Mouse (Mus musculus) neutrophil, adult 65 days (primary cell): ENCODE measurements around the gene Mxd3. TPM values are rescaled to one million over a fixed set of nuclear protein-coding genes. Genes with fewer than 3 reads are reported as not detected.

Experiments used
- total RNA-seq: library from RNA; stranded (reverse); gene quantifications from 2 replicates; pipeline ENCODE4 v1.2.4, GENCODE M21; 2023

Mxd3 gene
- 11.1 and 11.5 TPM in 2 replicates for total RNA-seq

DNA sequence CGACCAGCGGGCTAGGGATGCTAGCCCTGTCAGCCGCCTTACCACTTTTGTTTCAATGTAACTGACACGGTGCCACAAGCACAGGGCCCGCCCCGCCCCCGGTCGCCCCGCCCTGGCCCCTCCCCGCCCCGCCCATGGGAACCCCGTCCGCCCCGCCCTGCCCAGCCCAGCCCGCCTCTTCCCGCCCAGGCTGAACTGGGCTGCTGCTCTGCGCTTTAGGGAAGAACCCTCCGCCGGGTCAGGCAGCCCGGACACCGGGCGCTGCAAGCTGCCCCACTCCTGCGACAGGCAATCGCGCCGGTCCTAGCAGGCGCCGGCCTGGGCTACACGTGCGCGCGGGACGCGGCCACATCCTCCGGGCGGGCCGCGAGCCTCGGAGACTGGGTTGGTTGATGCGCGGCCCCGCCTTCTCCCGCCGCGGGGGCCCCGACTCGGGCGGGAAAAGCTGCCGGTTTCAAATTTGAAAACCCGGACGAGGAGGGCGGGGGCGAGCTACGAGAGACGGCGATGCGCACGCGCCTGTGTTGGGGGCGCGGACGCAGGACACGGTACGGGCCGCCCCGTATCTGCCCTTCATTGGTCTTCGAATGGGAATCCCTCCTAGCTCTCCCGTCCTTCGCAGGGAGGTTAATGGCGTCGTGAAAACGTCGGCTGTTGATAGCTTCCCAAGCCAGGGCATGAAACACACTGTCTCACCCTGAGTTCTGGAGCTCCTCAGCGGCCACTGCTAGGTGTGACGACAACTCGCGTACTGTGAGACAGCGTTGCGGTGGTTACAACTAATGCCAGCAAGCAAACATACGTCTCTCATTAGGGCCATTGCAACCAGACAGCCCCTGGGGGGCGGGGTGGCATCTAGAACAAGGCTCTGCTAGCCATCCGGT lies at the start of gene Mxd3:
Mxd3 (minus strand) TSS at position 141 of the 884 bp plus-strand sequence.

GRCm38 (mm10) chr13:55369531-55370114 lies 40.0 kb upstream of the Mxd3 start, which contains the start of gene Rgs14:
Rgs14 (plus strand) TSS chr13:55369732.

DNA sequence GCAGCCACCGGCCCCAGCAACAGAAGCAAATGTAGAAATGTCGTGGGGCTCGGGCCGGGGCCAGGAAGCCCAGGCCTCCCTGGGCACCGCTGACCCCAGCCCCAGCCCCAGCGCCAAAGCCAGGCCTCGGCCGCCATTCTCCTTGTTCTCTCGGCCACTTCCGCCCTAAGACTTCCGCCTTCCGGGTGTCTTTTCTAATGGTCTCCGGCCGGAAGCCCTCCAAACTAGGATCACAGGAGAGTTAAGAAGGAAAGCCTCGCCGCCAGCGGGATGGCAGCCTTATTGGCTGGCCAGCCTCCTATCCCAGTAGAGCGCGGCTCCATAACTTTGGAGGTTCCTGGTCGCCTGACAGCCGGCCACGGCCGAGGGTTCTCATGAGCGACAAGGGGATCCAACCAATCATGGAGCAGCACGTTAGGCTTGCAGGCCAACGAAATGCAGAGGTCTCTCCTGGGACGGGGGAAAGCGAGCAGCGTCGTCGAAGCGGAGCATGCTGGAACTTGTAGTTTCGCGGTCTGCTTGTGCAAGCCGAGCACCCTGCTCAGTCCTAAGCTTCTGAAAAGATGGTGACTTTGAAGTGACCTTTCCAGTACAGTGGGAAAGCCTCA lies 32.9 kb upstream of the Mxd3 start, which contains the start of gene Lman2:
Lman2 (minus strand) TSS at position 331 of the 608 bp plus-strand sequence.

GRCm38 (mm10) chr13:55321434-55322129 lies 8.0 kb downstream of the Mxd3 start, which contains the start of gene Rab24:
Rab24 (minus strand) TSS chr13:55321946.

DNA sequence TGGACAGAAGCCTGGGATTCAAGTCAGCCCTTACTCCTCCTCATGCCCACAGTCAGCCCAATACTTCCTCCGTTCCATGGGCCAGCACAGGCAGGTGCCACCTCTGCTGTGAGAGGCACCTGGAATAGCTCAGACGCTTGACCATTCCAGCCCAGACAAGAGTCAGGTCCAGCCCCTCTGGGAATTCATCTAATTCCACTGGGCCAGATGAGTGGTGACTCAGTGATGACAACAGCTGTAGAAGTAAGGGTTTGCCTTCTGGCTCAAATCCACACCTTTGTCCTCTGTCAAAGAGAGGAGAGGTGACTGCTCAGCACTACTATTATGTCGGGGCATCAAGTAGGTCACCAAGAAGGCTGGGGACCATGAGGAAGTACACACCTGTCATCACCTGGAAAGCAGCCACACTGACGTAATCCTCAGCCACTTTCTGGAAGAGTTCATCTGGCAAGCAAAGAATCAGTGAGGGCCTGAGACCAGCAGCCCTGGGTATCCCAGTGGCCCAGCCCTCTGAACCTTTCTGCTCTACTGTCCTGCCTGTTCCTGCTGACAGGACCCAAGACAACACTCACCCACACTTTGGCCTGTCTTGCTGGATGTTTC lies 9.6 kb downstream of the Mxd3 start, which contains the start of gene Prelid1:
Prelid1 (plus strand) TSS at position 570 of the 603 bp plus-strand sequence.

Other genes starting within 250 kb of the Mxd3 start
- gene Uimc1, start 229.5 kb downstream of the Mxd3 start, total RNA-seq = 40.2 and 52.5 TPM in 2 replicates
- 8.4 and 10.1 TPM in 2 replicates for gene Zfp346, start 224.5 kb downstream of the Mxd3 start, total RNA-seq
- not detected in 2 replicates for gene Gm17617, start 196.3 kb downstream of the Mxd3 start, total RNA-seq
- not detected in 2 replicates for gene Fgfr4, start 177.2 kb downstream of the Mxd3 start, total RNA-seq
- gene Nsd1, start 120.0 kb downstream of the Mxd3 start, total RNA-seq = 94.4 and 131 TPM in 2 replicates
- 189 and 199 TPM in 2 replicates for gene Prelid1, start 9.3 kb downstream of the Mxd3 start, total RNA-seq
- gene Rab24, start 7.9 kb downstream of the Mxd3 start, total RNA-seq = 81.3 and 101 TPM in 2 replicates
- gene Lman2, start 33.0 kb upstream of the Mxd3 start, total RNA-seq = 96.7 and 116 TPM in 2 replicates
- gene Rgs14, start 39.9 kb upstream of the Mxd3 start, total RNA-seq = 108 and 134 TPM in 2 replicates
- gene Slc34a1, start 68.4 kb upstream of the Mxd3 start, total RNA-seq = 0.23 and 0.25 TPM in 2 replicates
- not detected in 2 replicates for gene Pfn3, start 85.4 kb upstream of the Mxd3 start, total RNA-seq
- 1.7 and 3.7 TPM in 2 replicates for gene F12, start 97.0 kb upstream of the Mxd3 start, total RNA-seq
- 194 and 225 TPM in 2 replicates for gene Grk6, start 115.2 kb upstream of the Mxd3 start, total RNA-seq
- gene Prr7, start 134.4 kb upstream of the Mxd3 start, total RNA-seq = 10.5 and 13.7 TPM in 2 replicates
- 0.43 and 0.66 TPM in 2 replicates for gene Dbn1, start 158.3 kb upstream of the Mxd3 start, total RNA-seq
- 146 and 160 TPM in 2 replicates for gene Pdlim7, start 183.9 kb upstream of the Mxd3 start, total RNA-seq
- 348 and 397 TPM in 2 replicates for gene Dok3, start 199.5 kb upstream of the Mxd3 start, total RNA-seq
- gene Ddx41, start 206.8 kb upstream of the Mxd3 start, total RNA-seq = 32.7 and 44.4 TPM in 2 replicates
- 81.4 and 127 TPM in 2 replicates for gene Fam193b, start 241.3 kb upstream of the Mxd3 start, total RNA-seq
- gene Tmed9, start 243.9 kb upstream of the Mxd3 start, total RNA-seq = 58.1 and 75.4 TPM in 2 replicates